Mouse (Mus musculus) CH12F3 (cell line): ENCODE results near the gene Fktn.
"Not testable (repeated sequence)": the region's sequence is repeated elsewhere in the genome, so short reads cannot be mapped to it uniquely, and the experiment has no call there.

Experiments used
- in situ Hi-C: fragments of 300-500 bp; cut with MboI; formaldehyde crosslinking; loops from 2 replicates; pipeline ENCODE4 v1.14.3; 2020; ENCODE audit warnings: low sequenced_read_pairs

The Fktn gene

DNA sequence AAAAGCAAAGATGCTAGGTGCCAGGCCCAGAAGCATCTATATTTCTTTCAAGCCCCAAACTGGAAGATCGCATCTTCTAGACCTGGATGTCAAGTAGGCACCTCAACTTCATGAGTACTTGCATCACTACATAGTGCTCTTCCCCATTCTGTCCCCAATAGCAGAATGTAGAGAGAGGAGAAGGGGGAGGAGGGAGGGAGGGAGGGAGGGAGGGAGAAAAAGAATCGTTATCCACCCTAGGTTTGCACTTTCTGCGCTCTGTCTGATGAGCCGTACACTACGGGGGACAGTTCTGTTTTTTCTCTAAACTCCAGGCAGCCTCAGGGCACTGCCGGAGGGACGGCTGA is at the start of gene Fktn:
Fktn (plus strand) TSS at position 295 of the 347 bp plus-strand sequence.
- in situ Hi-C loops: no loop called here

- in situ Hi-C loops: no loop called here
These were observed 31.7 kb upstream of the Fktn start for GRCm38 (mm10) chr4:53682092-53682491.

DNA sequence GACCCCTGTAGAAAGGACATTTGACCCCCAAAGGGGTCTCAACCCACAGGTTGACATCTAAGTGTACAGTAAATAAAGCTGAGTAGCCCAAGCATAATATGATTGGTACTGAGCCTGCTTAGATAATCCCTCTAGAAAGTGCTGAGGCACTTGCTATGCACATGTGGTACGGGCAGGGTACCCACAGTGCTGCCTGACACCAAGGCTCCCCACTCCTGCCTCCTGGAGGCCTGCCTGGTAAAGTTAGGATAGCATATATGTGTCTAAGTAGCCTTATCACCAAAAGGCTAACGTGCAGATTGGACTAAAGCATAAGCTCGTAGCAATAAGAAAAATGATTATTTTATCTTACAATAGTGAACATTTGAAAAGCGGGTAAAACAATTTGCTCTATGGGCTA is 24.8 kb upstream of the Fktn start:
- in situ Hi-C loops: no loop called here

DNA sequence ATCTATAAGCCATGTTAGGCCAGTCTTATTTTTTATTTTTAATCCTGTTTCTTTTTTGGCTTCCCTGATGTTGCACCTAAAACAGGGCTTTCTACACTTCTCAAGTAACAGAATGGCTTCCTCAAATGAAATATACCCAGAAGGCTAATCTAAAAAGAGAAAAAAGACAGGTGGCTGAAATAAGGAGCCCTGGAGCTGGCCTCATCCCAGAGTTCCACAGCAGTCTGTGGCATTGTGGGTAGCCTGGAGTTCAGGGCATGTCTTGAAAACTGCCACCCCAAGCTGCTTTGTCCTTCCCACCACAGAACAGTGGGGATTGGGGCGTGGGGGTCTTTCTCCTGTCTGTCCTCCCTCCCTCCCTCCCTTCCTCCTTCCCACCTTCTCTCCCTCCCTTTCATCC is 22.4 kb upstream of the Fktn start:
- in situ Hi-C loops: no loop called here

GRCm38 (mm10) chr4:53709166-53709565 is 4.6 kb upstream of the Fktn start:
- in situ Hi-C loops: not testable (repeated sequence)

DNA sequence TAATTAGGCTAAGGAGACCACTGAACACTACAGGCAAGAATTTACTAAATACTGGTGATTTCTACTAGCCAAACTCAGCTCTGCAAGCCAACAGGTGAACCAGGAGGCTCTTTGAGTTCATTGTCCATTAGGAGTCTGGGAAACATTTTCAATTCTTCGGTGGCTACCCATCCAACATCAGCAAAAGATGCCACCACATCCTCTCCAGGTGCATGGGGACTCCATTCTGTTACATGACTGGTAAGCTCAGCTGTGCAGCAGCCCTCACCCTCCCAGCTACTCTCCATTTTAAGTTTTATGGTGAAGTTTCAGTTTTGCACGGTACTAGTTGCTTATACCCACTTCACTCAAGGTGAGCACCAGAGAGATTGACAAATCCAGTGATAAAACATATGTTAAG is 3.8 kb upstream of the Fktn start:
- in situ Hi-C loops: no loop called here

DNA sequence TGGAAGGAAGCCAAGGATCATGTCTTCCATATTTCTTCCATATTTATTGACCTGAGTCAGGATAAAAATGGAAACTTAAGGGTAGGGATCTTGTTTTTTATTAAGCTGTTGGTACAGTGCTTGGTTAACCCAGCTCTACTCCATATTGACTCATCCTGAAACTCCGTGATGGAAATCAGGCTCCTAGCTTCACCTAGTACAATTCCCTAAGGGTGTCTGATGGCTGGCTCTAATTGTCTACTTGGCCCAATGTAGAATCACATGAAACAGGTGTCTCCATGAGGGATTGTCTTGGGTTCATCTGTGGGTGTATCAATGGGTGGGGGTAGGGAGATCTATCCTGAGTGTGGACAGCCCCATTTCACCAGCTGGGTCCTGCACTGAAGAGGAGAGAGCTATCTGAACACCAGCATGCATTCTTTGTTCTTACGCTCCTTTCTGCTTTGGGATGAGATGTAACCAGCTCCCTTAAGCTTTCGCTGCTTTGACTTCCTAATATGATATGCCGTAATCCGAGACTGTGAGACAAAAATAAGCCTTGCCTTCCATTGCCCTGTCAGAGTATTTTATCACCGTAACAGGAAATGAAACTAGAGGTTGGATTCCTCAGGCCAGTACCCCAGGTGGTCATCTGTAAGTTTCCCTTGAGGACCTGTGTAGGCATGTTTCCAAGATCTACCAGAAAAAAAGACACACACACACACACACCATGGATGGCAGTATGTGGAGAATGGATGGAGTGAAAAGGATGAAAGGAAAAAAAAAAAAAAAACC is 3.1 kb upstream of the Fktn start:
- in situ Hi-C loops: no loop called here

DNA sequence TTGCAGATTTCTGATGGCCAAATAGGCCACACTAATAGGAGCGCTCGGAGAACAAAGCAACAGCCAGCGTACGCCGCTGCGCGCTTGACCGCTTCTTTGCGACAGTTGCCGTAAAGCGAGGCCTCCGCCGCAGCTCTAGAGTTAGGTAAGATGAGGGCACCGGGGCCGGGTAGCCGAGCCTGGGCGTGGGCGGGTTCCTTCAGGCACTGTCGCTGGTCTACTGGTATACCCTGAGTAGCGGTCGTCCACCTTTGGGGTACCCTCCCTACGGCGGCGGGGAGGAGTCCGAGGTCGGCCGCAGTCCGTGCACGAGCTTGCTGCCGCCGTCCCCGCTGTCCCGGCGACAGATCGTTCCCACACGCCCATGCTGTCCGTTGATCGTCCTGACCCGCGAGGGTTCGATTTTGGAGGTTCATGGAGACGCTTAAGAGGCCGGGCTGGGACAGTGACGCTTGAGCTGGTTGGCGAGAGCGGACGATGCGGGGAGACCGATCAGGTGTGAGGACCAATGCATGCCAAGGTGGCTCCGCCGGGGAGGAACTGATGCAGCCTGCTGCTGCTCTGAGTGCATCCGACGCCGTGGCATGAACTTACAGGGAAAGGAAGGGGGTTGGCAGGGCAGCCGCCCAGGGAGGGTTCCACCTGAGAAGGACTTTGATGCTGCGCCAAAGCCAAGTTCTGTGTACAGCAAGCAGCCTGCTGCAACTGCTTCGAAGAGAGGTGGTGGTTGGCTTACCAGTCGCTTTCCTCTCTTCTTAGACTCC is 435 bp downstream of the Fktn start:
- in situ Hi-C loops: no loop called here

- in situ Hi-C loops: no loop called here
These were observed 2.2 kb downstream of the Fktn start for GRCm38 (mm10) chr4:53715977-53716376.

GRCm38 (mm10) chr4:53717546-53717945 is 3.7 kb downstream of the Fktn start:
- in situ Hi-C loops: no loop called here

DNA sequence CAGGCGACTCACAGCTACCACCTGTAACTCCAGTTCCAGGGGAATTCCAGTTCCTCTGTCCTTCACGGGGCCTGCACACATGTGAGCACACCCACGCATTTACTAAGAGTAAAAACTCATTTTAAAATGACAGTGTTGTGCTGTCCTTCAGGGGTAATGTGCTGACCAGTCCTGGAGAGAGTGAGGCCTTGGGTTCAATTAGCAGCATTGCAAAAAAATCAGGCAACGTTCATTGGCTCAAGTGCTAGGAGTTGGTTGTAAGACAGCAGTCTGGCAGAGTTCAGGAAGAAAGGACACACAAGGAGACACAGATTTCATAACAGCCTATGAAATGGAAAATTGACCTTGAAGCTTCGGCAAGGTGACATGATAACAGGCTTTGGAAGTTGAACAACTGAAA is 4.5 kb downstream of the Fktn start:
- in situ Hi-C loops: no loop called here

DNA sequence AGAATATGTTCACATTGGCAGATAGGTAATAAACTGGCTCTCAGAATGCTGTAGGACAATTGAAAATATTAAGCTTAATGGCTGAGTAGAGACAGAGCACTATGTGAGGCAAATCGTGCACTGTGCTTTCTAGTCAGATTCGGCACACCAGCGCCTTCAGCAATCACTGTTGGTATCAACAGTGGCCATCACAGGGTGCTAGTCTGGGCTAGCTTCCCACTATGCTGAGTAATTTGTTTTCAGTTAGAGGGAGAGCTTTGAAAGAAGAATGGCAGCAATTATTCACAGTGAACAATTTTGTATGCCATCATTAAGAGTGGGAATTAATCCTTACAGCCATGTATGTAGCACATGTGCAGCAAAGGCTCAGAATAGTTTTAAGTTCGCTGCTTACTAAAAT is 8.7 kb downstream of the Fktn start:
- in situ Hi-C loops: no loop called here

- in situ Hi-C loops: not testable (repeated sequence)
These were observed 12.3 kb downstream of the Fktn start for GRCm38 (mm10) chr4:53726100-53726499.

DNA sequence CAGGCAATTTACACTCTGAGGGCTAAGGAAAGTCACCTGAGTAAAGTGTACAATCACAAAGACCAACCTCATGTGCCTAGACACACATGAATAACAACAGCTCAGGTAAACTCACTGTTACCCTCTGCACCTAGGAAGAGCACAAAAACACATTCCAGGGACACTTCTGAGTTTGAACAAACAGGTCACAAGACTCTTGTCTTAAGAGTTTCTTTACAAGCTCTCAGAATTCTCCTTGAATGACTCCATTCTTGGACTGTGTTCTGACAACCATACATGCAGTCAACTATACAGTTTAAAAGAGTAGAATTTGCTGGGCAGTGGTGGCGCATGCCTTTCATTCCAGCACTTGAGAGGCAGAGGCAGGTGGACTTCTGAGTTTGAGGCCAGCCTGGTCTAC is 14.3 kb downstream of the Fktn start:
- in situ Hi-C loops: no loop called here

DNA sequence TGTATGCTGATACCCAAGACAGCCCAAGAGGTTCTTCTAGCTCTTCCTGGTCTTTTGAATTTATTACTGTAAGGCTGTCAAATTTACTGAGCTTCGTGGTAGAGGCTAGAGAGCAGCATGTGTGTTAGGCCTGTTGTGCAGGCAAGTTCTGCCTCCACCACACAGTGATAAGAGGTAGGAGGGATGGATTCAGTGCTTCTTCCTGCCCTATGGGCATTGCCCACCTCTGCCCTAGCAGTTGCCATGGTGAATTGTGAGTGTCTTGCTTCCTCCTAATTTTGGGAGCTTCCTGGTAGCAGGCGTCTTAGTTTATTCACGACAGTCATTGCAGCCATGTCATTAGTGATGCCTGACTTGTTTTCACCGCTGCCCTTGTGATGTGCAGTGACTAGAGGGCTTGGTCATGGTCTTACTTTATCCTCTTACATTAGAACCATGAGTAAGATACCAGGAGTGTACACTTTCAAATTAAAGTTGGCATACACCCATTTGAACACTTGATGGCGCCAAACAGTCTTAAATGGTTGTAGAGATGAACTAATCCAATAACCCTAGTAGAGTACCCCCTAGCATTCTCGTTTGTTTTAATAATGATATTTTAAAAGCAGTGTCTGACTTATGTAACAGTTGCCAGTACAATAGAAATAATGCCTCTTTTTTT is 25.3 kb downstream of the Fktn start:
- in situ Hi-C loops: loop anchor here (10.0 kb wide), 1 partner anchor 116 kb away; no protein-coding TSS in a partner anchor

- in situ Hi-C loops: loop anchor here (10.0 kb wide), 1 partner anchor 85 kb away; no protein-coding TSS in a partner anchor
These were observed 36.0 kb downstream of the Fktn start for GRCm38 (mm10) chr4:53749831-53750230.

- in situ Hi-C loops: no loop called here
These were observed 36.8 kb downstream of the Fktn start for GRCm38 (mm10) chr4:53750391-53751120.

GRCm38 (mm10) chr4:53757030-53757429 is 43.2 kb downstream of the Fktn start:
- in situ Hi-C loops: no loop called here

DNA sequence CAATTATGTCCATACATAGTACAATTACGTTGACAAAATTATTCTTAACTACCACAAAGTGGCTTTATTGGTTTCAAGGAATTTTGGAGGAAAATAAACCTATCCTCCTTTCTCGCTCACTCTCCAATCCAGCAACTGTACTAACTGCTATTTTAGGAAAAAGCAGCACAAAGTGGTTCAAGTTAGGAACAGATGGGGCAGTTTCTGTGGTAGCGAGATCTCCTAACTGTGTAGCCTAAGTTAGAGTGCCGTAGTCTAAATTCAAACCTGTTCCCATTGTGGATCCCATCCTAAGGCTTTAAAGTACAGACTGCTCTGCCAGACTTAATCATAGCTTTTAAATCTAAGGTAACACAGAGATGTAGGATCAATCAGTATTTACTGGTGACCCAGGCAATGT is 45.0 kb downstream of the Fktn start:
- in situ Hi-C loops: no loop called here

DNA sequence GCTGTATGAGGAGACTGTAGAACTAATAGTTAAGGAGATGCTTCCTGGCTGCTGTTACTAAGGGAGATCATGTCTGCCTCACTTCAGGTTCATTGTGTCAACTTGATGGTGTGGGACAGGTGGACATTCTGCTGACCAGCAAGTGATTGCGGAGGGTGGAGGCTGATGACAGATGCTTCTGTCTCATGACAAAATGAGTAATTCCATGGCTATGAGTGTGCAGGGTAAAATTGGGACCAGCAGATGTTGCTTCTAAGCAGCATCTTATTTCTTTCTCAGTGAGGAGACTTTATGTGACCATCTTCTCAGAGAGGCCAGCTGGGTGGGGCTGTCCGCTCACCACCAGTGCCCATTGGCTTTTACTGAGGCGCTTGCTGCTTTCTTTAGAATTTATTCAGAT is 45.9 kb downstream of the Fktn start:
- in situ Hi-C loops: no loop called here

GRCm38 (mm10) chr4:53762501-53762900 is 48.7 kb downstream of the Fktn start:
- in situ Hi-C loops: no loop called here
